In the genomic region with DNA sequence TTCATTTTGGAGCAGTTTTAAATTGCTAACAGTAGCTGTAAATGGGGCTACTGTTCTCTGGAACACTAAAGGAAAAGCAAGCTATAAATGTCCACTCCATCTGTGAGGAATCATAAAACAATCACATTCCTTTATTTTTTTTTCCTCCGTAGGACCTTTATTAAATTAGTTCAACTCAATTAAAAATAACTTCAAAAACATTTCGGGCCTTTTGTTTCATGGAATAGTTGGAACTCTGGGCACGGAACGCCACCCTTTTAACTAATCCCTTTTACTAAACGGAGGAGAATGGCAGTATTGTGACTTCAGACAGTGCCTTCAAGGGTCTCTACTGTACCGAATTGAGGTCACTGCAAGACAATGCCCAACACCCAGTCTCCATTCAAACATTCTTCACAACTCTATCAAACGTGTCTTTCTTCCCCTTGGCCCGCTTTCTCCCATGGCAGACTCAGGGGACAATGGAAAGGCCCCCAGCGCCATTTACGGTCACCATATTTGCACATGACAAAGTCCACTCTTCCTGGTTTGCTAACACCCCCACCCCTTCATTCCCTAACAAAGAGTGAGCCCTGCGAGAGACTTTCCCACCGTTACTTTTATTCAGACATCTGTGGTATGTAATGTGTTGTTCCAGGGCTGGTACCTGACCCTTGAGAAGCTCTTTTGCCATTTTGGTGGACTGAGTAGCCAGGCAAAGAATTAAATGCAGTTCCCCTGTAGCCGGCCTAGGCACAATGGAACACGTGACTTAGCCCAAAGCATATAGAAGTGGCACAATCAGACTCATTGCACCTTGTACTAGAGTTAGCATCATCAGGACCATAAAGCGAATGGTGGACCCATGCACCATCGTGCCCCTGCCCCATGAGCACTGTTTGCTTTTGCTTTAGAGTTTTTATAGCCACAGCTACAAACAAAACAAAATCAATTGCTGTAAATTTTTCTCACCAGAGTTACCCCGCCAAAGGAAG, we compare ENCODE assay signal across 14 mouse cellular contexts.
DNase-seq lines count a peak whose midpoint lies in the region; ATAC-seq lines count a peak whose summit lies in the region.
"Had no signal": no experiment of that assay in that cellular context is flagged by ENCODE, and none has a peak within 500 bp of the region (broad histone marks: within the 10 kb centered on the region; RNA-seq: fewer than 3 reads in every experiment).

No protein-coding gene starts in this region.

- H3K4me3 ChIP-seq in embryonic facial prominence, embryonic 10.5 days = no peak overlapping the region
- no peak overlapping the region for H3K4me3 ChIP-seq in forebrain, embryonic 13.5 days
- no peak overlapping the region for H3K4me3 ChIP-seq in neural tube, embryonic 12.5 days
- H3K4me3 ChIP-seq: erythroblast, embryonic 14.5 days had no signal

- peak overlapping the region; percentile 18; the same call in 1 of the 2 replicates for H3K4me2 ChIP-seq in forebrain, embryonic 13.5 days
- 0 out of 2 replicates have a peak overlapping the region, but pooled peaks have one; percentile 9 for H3K4me2 ChIP-seq in neural tube, embryonic 12.5 days (replicated peaks)

- H3K27me3 ChIP-seq in embryonic facial prominence, embryonic 10.5 days (replicated peaks; ENCODE audit: low read depth, poor library complexity, severe bottlenecking) = no peaks in the 10 kb centered on the region
- no peaks in the 10 kb centered on the region for H3K27me3 ChIP-seq in forebrain, embryonic 13.5 days
- H3K27me3 ChIP-seq in neural tube, embryonic 12.5 days (replicated peaks) = no peaks in the 10 kb centered on the region

- peaks cover 21% of the 10 kb centered on the region for H3K4me1 ChIP-seq in embryonic facial prominence, embryonic 10.5 days
- H3K4me1 ChIP-seq in forebrain, embryonic 13.5 days = peaks cover 13% of the 10 kb centered on the region; the same call in 1 of the 2 replicates
- H3K4me1 ChIP-seq in neural tube, embryonic 12.5 days = peaks cover 9% of the 10 kb centered on the region; the same call in 1 of the 2 replicates

- H3K9me3 ChIP-seq in embryonic facial prominence, embryonic 10.5 days = no peaks in the 10 kb centered on the region
- no peaks in the 10 kb centered on the region for H3K9me3 ChIP-seq in forebrain, embryonic 13.5 days (replicated peaks)
- H3K9me3 ChIP-seq in neural tube, embryonic 12.5 days = 0 out of 2 replicates have a peak, but pooled peaks cover 4% of the 10 kb centered on the region

- 53% methylated on average over 17 of the region's 17 CpGs for WGBS in embryonic facial prominence, embryonic 10.5 days
- 19% methylated on average over 17 of the region's 17 CpGs for WGBS in forebrain, embryonic 13.5 days
- 22% methylated on average over 17 of the region's 17 CpGs for WGBS in neural tube, embryonic 12.5 days

- ATAC-seq in forebrain, embryonic 13.5 days = peak; percentile 86
- ATAC-seq in neural tube, embryonic 12.5 days (ENCODE audit: low FRiP score, low read depth) = peak; percentile 94
- ATAC-seq in inflammation-experienced regulatory T-cells, adult 6 months = no peak

- H3K27ac ChIP-seq in embryonic facial prominence, embryonic 10.5 days (replicated peaks) = peak overlapping the region; percentile 55
- peak overlapping the region; percentile 55 for H3K27ac ChIP-seq in forebrain, embryonic 13.5 days
- peak overlapping the region; percentile 37 for H3K27ac ChIP-seq in neural tube, embryonic 12.5 days

- peak; percentile 32 for DNase-seq in embryonic facial prominence, embryonic 10.5 days (ENCODE audit: low spot score)
- DNase-seq in hindlimb bud, embryonic 11.5 days (ENCODE audit: extremely low spot score, low read depth, low spot score) = peak; percentile 74
- no peak for DNase-seq in lung, postnatal 14 days
- DNase-seq in B cell, adult 2 months = no peak
- DNase-seq in spleen, postnatal 14 days (ENCODE audit: low spot score in 2 of 2) = no peak
- DNase-seq: adrenal gland, postnatal 10 days; cerebellum, adult 18-20 months; gastrocnemius, postnatal 25 days; kidney, postnatal 14 days; spleen, adult 18-20 months had no signal

- H3K36me3 ChIP-seq in embryonic facial prominence, embryonic 10.5 days (replicated peaks) = no peaks in the 10 kb centered on the region
- no peaks in the 10 kb centered on the region for H3K36me3 ChIP-seq in forebrain, embryonic 13.5 days (ENCODE audit: poor library complexity, severe bottlenecking)
- no peaks in the 10 kb centered on the region for H3K36me3 ChIP-seq in neural tube, embryonic 12.5 days

- no peak overlapping the region for H3K9ac ChIP-seq in forebrain, embryonic 13.5 days
- H3K9ac ChIP-seq in neural tube, embryonic 12.5 days = no peak overlapping the region

Comparison
In these comparisons a context has a peak if more than half of its experiments do, and no peak if none do; other contexts are left out.
1. DNase-seq: peak in embryonic facial prominence, embryonic 10.5 days (single experiment) and hindlimb bud, embryonic 11.5 days (single experiment); none in lung, postnatal 14 days (single experiment), B cell, adult 2 months (0 of 2) and spleen, postnatal 14 days (0 of 2).
2. Peak in every context shown above with its lines, with median percentiles within 50 percentile points of each other: H3K27ac ChIP-seq.